Mouse (Mus musculus): ENCODE measurements around the gene Cilp2.

GRCm38 (mm10) chr8:69861251-69861650 lies 26.2 kb downstream of the Cilp2 start:
- TF ChIP-seq POLR2A (IDR thresholded peaks at IDR 0.05; ENCODE audit: control insufficient read depth, low read depth, low read length) = no peak
- TF ChIP-seq CTCF (IDR thresholded peaks at IDR 0.05; ENCODE audit: control insufficient read depth, insufficient read depth, insufficient replicate concordance, low read depth, low read length) = no peak
